Mouse (Mus musculus): ENCODE results near the gene Atad5. TPM values are rescaled to one million over a fixed set of nuclear protein-coding genes. Genes with fewer than 3 reads are reported as not detected.
"Not testable (repeated sequence)": the region's sequence is repeated elsewhere in the genome, so short reads cannot be mapped to it uniquely, and the experiment has no call there.

Gene Atad5
- polyA plus RNA-seq, 1 experiment from 2014 or later, result 9.4 TPM

- H3K4me2 ChIP-seq (replicated peaks), result peak within 1 kb of the TSS; percentile 76
- H3K27me3 ChIP-seq (replicated peaks), result no peaks in the 10 kb centered on the region
- peak within 1 kb of the TSS; percentile 38; the same call in 1 of the 2 replicates for H3K27ac ChIP-seq
- WGBS, result under 1% methylated on average over 40 of the region's 40 CpGs
- no peaks in the 10 kb centered on the region for H3K9me3 ChIP-seq
- peak; percentile 85 for ATAC-seq (ENCODE audit: low FRiP score, low read depth)
- H3K9ac ChIP-seq, result peak within 1 kb of the TSS; percentile 80
- H3K4me3 ChIP-seq, result peak within 1 kb of the TSS; percentile 68
- H3K4me1 ChIP-seq, result peaks cover 10% of the 10 kb centered on the region
- peaks cover 6% of the 10 kb centered on the region for H3K36me3 ChIP-seq
Observed at GRCm38 (mm10) chr11:80141825-80142521, 52.8 kb downstream of the Atad5 start, which contains the start of gene Tefm. Tefm (minus strand) TSS chr11:80142175.

GRCm38 (mm10) chr11:80142872-80143271, 53.7 kb downstream of the Atad5 start:
- ATAC-seq (ENCODE audit: low FRiP score, low read depth), result no peak
- no peaks in the 10 kb centered on the region for H3K9me3 ChIP-seq
- 0 out of 2 replicates have a peak overlapping the region, but pooled peaks have one; percentile 68 for H3K4me3 ChIP-seq
- no peaks in the 10 kb centered on the region for H3K27me3 ChIP-seq (replicated peaks)
- 0 out of 2 replicates have a peak, but pooled peaks cover 3% of the 10 kb centered on the region for H3K36me3 ChIP-seq
- H3K4me1 ChIP-seq, result peaks cover 10% of the 10 kb centered on the region
- 0 out of 2 replicates have a peak overlapping the region, but pooled peaks have one; percentile 80 for H3K9ac ChIP-seq
- H3K4me2 ChIP-seq (replicated peaks), result peak overlapping the region; percentile 76
- H3K27ac ChIP-seq, result no peak overlapping the region
- 43% methylated on average over 8 of the region's 8 CpGs for WGBS

- H3K9me3 ChIP-seq, result no peaks in the 10 kb centered on the region
- H3K27ac ChIP-seq, result no peak overlapping the region
- no peak overlapping the region for H3K9ac ChIP-seq
- no peak for ATAC-seq (ENCODE audit: low FRiP score, low read depth)
- H3K4me2 ChIP-seq (replicated peaks), result no peak overlapping the region
- WGBS, result 54% methylated on average over 10 of the region's 10 CpGs
- H3K4me1 ChIP-seq, result peaks cover 10% of the 10 kb centered on the region
- H3K27me3 ChIP-seq (replicated peaks), result no peaks in the 10 kb centered on the region
- H3K36me3 ChIP-seq, result no peaks in the 10 kb centered on the region
- H3K4me3 ChIP-seq, result no peak overlapping the region
Observed at GRCm38 (mm10) chr11:80145787-80146275, 56.6 kb downstream of the Atad5 start.

- Histone ChIP-seq H3K27ac (no peak overlapping the region), H3K9me3 (no peaks in the 10 kb centered on the region), H3K4me2 (replicated peaks) (no peak overlapping the region), H3K27me3 (replicated peaks) (peaks cover 3% of the 10 kb centered on the region; the same call in 1 of the 2 replicates), H3K4me3 (no peak overlapping the region), H3K36me3 (no peaks in the 10 kb centered on the region), H3K9ac (no peak overlapping the region), H3K4me1 (peaks cover 2% of the 10 kb centered on the region)
- WGBS, result 80% methylated on average over 6 of the region's 6 CpGs
- no peak for ATAC-seq (ENCODE audit: low FRiP score, low read depth)
Observed at GRCm38 (mm10) chr11:80147748-80148147, 58.5 kb downstream of the Atad5 start.

GRCm38 (mm10) chr11:80148313-80148712, 59.1 kb downstream of the Atad5 start:
- H3K4me2 ChIP-seq (replicated peaks), result no peak overlapping the region
- H3K4me3 ChIP-seq, result no peak overlapping the region
- no peak overlapping the region for H3K27ac ChIP-seq
- ATAC-seq (ENCODE audit: low FRiP score, low read depth), result no peak
- H3K4me1 ChIP-seq, result no peaks in the 10 kb centered on the region
- H3K27me3 ChIP-seq (replicated peaks), result peaks cover 6% of the 10 kb centered on the region
- H3K36me3 ChIP-seq, result no peaks in the 10 kb centered on the region
- no peaks in the 10 kb centered on the region for H3K9me3 ChIP-seq
- 61% methylated on average over 1 of the region's 1 CpGs for WGBS
- H3K9ac ChIP-seq, result no peak overlapping the region

- not testable (repeated sequence) for H3K36me3 ChIP-seq; H3K27ac ChIP-seq; ATAC-seq (ENCODE audit: low FRiP score, low read depth); H3K4me2 ChIP-seq (replicated peaks); H3K9me3 ChIP-seq; H3K4me1 ChIP-seq; H3K9ac ChIP-seq; H3K4me3 ChIP-seq
- 76% methylated on average over 2 of the region's 4 CpGs for WGBS
- H3K27me3 ChIP-seq (replicated peaks), result peaks cover 13% of the 10 kb centered on the region
Observed at GRCm38 (mm10) chr11:80148974-80149373, 59.8 kb downstream of the Atad5 start.

- WGBS, result 83% methylated on average over 8 of the region's 8 CpGs
- Histone ChIP-seq H3K4me2 (replicated peaks) (no peak overlapping the region), H3K36me3 (no peaks in the 10 kb centered on the region), H3K9ac (no peak overlapping the region), H3K4me3 (no peak overlapping the region), H3K27ac (no peak overlapping the region), H3K4me1 (peaks cover 6% of the 10 kb centered on the region; the same call in 1 of the 2 replicates), H3K27me3 (replicated peaks) (peaks cover 19% of the 10 kb centered on the region), H3K9me3 (no peaks in the 10 kb centered on the region)
- no peak for ATAC-seq (ENCODE audit: low FRiP score, low read depth)
Observed at GRCm38 (mm10) chr11:80149412-80150023, 60.3 kb downstream of the Atad5 start.

GRCm38 (mm10) chr11:80150566-80150965, 61.4 kb downstream of the Atad5 start:
- Histone ChIP-seq H3K9me3 (no peaks in the 10 kb centered on the region), H3K9ac (no peak overlapping the region), H3K27ac (no peak overlapping the region), H3K4me3 (no peak overlapping the region), H3K4me1 (peaks cover 6% of the 10 kb centered on the region; the same call in 1 of the 2 replicates), H3K36me3 (no peaks in the 10 kb centered on the region), H3K27me3 (replicated peaks) (peaks cover 29% of the 10 kb centered on the region), H3K4me2 (replicated peaks) (no peak overlapping the region)
- 85% methylated on average over 5 of the region's 5 CpGs for WGBS
- ATAC-seq (ENCODE audit: low FRiP score, low read depth), result no peak

GRCm38 (mm10) chr11:80151541-80151940, 62.3 kb downstream of the Atad5 start:
- H3K4me2 ChIP-seq (replicated peaks), result no peak overlapping the region
- ATAC-seq (ENCODE audit: low FRiP score, low read depth), result no peak
- H3K36me3 ChIP-seq, result no peaks in the 10 kb centered on the region
- H3K9ac ChIP-seq, result no peak overlapping the region
- WGBS, result 62% methylated on average over 2 of the region's 2 CpGs
- no peak overlapping the region for H3K4me3 ChIP-seq
- H3K4me1 ChIP-seq, result peaks cover 6% of the 10 kb centered on the region; the same call in 1 of the 2 replicates
- no peak overlapping the region for H3K27ac ChIP-seq
- H3K9me3 ChIP-seq, result no peaks in the 10 kb centered on the region
- H3K27me3 ChIP-seq (replicated peaks), result peaks cover 36% of the 10 kb centered on the region

GRCm38 (mm10) chr11:80152376-80152775, 63.2 kb downstream of the Atad5 start:
- WGBS, result 83% methylated on average over 8 of the region's 8 CpGs
- Histone ChIP-seq H3K4me2 (replicated peaks) (no peak overlapping the region), H3K9me3 (no peaks in the 10 kb centered on the region), H3K4me3 (no peak overlapping the region), H3K4me1 (peaks cover 6% of the 10 kb centered on the region; the same call in 1 of the 2 replicates), H3K36me3 (no peaks in the 10 kb centered on the region), H3K27me3 (replicated peaks) (peaks cover 36% of the 10 kb centered on the region), H3K27ac (no peak overlapping the region), H3K9ac (no peak overlapping the region)
- ATAC-seq (ENCODE audit: low FRiP score, low read depth), result no peak

GRCm38 (mm10) chr11:80153857-80154495, 64.8 kb downstream of the Atad5 start, which contains the start of gene Adap2:
Adap2 (plus strand) TSS chr11:80154105.
- Histone ChIP-seq H3K4me3 (peak within 1 kb of the TSS; percentile 50), H3K9ac (peak within 1 kb of the TSS; percentile 53), H3K27ac (no peak within 1 kb of the TSS), H3K9me3 (no peaks in the 10 kb centered on the region), H3K4me1 (peaks cover 6% of the 10 kb centered on the region; the same call in 1 of the 2 replicates), H3K27me3 (replicated peaks) (peaks cover 36% of the 10 kb centered on the region), H3K36me3 (no peaks in the 10 kb centered on the region), H3K4me2 (replicated peaks) (peak within 1 kb of the TSS; percentile 76)
- ATAC-seq (ENCODE audit: low FRiP score, low read depth), result peak; percentile 58; the same call in 1 of the 2 replicates
- WGBS, result 3% methylated on average over 47 of the region's 47 CpGs

- 24% methylated on average over 25 of the region's 25 CpGs for WGBS
- H3K4me2 ChIP-seq (replicated peaks), result peak overlapping the region; percentile 76
- peaks cover 36% of the 10 kb centered on the region for H3K27me3 ChIP-seq (replicated peaks)
- H3K9ac ChIP-seq, result peak overlapping the region; percentile 53
- no peak overlapping the region for H3K27ac ChIP-seq
- H3K4me1 ChIP-seq, result peaks cover 6% of the 10 kb centered on the region; the same call in 1 of the 2 replicates
- H3K9me3 ChIP-seq, result no peaks in the 10 kb centered on the region
- peak overlapping the region; percentile 50 for H3K4me3 ChIP-seq
- no peak for ATAC-seq (ENCODE audit: low FRiP score, low read depth)
- no peaks in the 10 kb centered on the region for H3K36me3 ChIP-seq
Observed at GRCm38 (mm10) chr11:80154501-80154900, 65.3 kb downstream of the Atad5 start.
